Mouse (Mus musculus) megakaryocyte, adult 5-6 weeks (primary cell): ENCODE data around the gene Chd5. TPM values are rescaled to one million over a fixed set of nuclear protein-coding genes. Genes with fewer than 3 reads are reported as not detected.

Experiments
- ATAC-seq: 2 replicates; pipeline ENCODE4 v1.8.0; 2016; ENCODE audit warnings: mild to moderate bottlenecking, inconsistent platforms; ENCODE audit not compliant: poor library complexity, severe bottlenecking
- total RNA-seq, 2 experiments: library from RNA; stranded (forward) in 1 of 2; stranded (reverse) in 1 of 2; fragments of 153-499, 151-499 nt in 1 of 2; fragments of 221-1000, 200-1000 nt in 1 of 2; gene quantifications; 2 replicates each; pipeline versions ENCODE4 v1.2.3 to v1.2.4; 2015 to 2017

Chd5 gene
- total RNA-seq, 2 experiments from 2014 or later = 0.07 TPM; not detected in 1

- ATAC-seq = no peak
Observed at GRCm38 (mm10) chr4:152423576-152423975, 85.1 kb downstream of the Chd5 start.

GRCm38 (mm10) chr4:152424341-152424740 lies 85.9 kb downstream of the Chd5 start:
- no peak for ATAC-seq

GRCm38 (mm10) chr4:152424922-152425321 lies 86.5 kb downstream of the Chd5 start:
- ATAC-seq = peak; percentile 70

DNA sequence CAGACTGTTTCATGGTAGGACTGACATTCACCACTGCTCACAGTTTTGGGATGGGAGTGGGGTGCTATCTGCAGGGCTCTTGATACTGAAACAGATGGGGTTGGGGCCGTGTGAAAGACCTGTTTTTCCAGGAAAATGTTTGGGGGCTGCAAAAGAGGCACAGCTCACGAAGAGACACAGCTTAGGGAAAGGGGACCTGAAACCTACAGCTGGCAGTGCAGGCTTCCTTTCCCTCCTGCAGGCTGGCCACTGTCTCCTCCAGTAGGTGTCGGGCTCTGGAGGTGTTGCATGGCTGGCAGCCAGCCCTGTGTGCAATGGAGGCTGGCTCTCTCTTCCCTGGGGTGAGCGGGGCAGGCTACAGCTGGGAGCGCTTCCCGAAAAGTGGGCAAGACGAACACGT lies 89.8 kb downstream of the Chd5 start:
- peak; percentile 41 for ATAC-seq

GRCm38 (mm10) chr4:152432308-152432707 lies 93.9 kb downstream of the Chd5 start:
- ATAC-seq = peak; percentile 30; the same call in 1 of the 2 replicates

DNA sequence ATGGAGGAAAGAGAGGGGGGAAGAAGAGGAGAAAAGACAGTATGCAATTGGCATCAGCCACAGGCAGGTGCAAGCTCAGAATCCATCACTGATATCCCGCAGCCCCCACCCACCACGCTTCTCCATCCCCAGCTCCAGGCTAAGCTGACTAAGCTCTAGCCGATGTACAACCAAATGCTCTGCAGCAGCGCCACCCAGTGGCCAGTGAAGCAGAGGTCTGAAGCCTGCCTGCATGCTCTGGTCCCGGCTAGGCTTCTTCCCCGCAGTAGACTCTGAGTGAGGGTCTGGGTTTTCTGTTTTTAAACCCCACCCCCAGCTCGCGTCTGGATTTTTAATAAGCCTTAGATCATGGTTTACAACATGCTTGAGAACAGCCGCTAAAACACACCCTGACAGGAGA lies 96.4 kb downstream of the Chd5 start:
- peak; percentile 73 for ATAC-seq

- peak; percentile 69 for ATAC-seq
Observed at GRCm38 (mm10) chr4:152435255-152435654, 96.8 kb downstream of the Chd5 start.

Other genes with a start within 250 kb of the Chd5 start
- gene Tnfrsf25, start 222.7 kb upstream of the Chd5 start, total RNA-seq (2015) = 0.13 and 0.25 TPM in 2 replicates
- gene Tnfrsf25, start 222.7 kb upstream of the Chd5 start, total RNA-seq (2017) = 0.18 and 2.8 TPM in 2 replicates
- gene Espn, start 186.3 kb upstream of the Chd5 start, total RNA-seq (2015) = 1.2 and 1.4 TPM in 2 replicates
- gene Espn, start 186.3 kb upstream of the Chd5 start, total RNA-seq (2017) = 0.22 and 0.24 TPM in 2 replicates
- not detected in 2 replicates for gene Hes2, start 179.8 kb upstream of the Chd5 start, total RNA-seq (2015)
- gene Hes2, start 179.8 kb upstream of the Chd5 start, total RNA-seq (2017) = not detected in 2 replicates
- gene Acot7, start 160.5 kb upstream of the Chd5 start, total RNA-seq (2015) = 43.3 and 44.5 TPM in 2 replicates
- 40.1 and 43.3 TPM in 2 replicates for gene Acot7, start 160.5 kb upstream of the Chd5 start, total RNA-seq (2017)
- gene Gpr153, start 64.4 kb upstream of the Chd5 start, total RNA-seq (2015) = not detected in 2 replicates
- 0.04 and 1.7 TPM in 2 replicates for gene Gpr153, start 64.4 kb upstream of the Chd5 start, total RNA-seq (2017)
- not detected in 2 replicates for gene Hes3, start 47.0 kb upstream of the Chd5 start, total RNA-seq (2015)
- gene Hes3, start 47.0 kb upstream of the Chd5 start, total RNA-seq (2017) = not detected in 2 replicates
- 8.7 and 9.3 TPM in 2 replicates for gene Icmt, start 41.4 kb upstream of the Chd5 start, total RNA-seq (2015)
- 9.7 and 11.9 TPM in 2 replicates for gene Icmt, start 41.4 kb upstream of the Chd5 start, total RNA-seq (2017)
- not detected in 2 replicates for gene Rnf207, start 19.7 kb upstream of the Chd5 start, total RNA-seq (2015)
- gene Rnf207, start 19.7 kb upstream of the Chd5 start, total RNA-seq (2017) = not detected in 2 replicates
- gene Rpl22, start 12.9 kb upstream of the Chd5 start, total RNA-seq (2015) = 968 and 1,019 TPM in 2 replicates
- 2,015 and 2,172 TPM in 2 replicates for gene Rpl22, start 12.9 kb upstream of the Chd5 start, total RNA-seq (2017)
- gene Nphp4, start 138.1 kb downstream of the Chd5 start, total RNA-seq (2015) = 0.27 and 0.91 TPM in 2 replicates
- 0.18 TPM in 1 of 2 replicates, not detected in the other for gene Nphp4, start 138.1 kb downstream of the Chd5 start, total RNA-seq (2017)
- 51.4 and 61.6 TPM in 2 replicates for gene Kcnab2, start 139.2 kb downstream of the Chd5 start, total RNA-seq (2015)
- gene Kcnab2, start 139.2 kb downstream of the Chd5 start, total RNA-seq (2017) = 77.7 and 116 TPM in 2 replicates